Mouse (Mus musculus) adrenal gland, postnatal 10 days (tissue): Measurements from ENCODE around the gene Oas1d. TPM values are rescaled to one million over a fixed set of nuclear protein-coding genes. Genes with fewer than 3 reads are reported as not detected.
"Not testable (repeated sequence)": the region's sequence is repeated elsewhere in the genome, so short reads cannot be mapped to it uniquely, and the experiment has no call there.

ENCODE experiments used
- DNase-seq: peaks from one replicate; pipeline ENCODE4 v3.0.0; 2021; ENCODE audit warnings: mixed read lengths
- total RNA-seq, 2 experiments: library from RNA; stranded (reverse); gene quantifications; 2 replicates each; pipeline ENCODE4 v1.2.3; 2021

The Oas1d gene
- total RNA-seq, 2 experiments from 2014 or later, result 0.18 TPM; not detected in 1

DNA sequence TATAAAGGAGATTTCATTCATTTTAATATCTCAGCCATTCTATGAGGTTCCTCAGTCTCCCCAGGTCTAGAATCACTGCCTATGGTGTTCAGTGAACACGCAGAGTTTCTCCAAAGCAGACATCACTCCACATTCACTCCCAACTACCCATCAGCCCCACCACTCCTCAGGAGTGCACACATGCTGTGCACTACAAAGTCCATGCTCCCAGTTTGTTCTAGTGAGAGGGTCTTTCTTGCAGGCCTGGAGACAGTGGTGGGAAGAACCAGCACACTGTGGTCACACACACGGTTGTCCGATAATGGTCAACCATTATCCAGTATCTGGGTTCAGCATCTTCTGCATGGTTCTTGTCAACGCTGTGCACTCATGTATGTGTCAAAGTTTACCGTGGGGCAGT is 12.3 kb upstream of the Oas1d start:
- no peak for DNase-seq

DNA sequence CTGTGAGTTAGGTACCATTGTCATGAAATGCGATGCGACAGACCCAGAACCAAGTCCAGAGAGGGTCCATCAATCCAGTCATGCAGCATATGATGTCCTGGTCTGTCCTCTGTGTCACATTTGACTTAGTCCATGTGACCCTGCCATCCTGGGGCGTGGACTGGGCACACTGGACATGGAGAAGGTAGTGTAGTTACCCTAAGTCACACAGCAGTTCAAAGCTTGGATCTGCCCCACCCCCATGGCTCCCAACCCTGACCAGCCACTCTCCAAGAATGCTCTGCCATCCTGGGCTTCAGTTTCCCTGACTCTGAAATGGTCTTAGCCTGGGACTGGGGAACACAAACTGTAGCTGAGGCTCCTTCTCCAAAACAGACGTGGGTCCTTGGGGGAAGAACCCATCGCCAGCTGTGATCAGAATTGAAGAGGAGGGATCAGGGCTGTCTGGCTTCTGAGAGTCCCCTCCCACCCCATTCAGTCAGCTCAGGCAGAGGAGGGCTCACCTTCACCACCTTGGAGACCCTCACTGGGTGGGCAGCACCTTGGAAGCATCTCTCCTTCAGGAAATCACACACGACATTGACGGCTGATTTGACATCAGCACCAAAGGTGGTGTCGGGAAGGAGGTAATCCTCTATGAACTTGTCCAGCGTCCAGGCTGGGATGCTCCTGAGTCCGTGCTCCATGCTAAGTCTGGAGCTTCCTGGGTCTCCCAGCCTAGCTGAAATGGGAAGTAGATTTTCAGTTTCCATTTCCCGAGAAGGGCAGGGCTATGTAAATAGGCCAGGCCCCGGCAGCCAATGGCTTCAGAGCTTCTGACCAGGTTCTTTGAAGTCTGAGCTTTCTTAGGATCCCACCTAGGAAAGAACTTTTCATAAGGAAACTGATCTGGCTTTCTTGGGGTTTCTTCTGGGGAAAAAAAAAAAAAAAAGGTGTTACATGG is 7.3 kb upstream of the Oas1d start, which contains the start of gene Oas1a:
Gene Oas1a (minus strand): TSS at position 731 of the 943 bp plus-strand sequence.
- not testable (repeated sequence) for DNase-seq

DNA sequence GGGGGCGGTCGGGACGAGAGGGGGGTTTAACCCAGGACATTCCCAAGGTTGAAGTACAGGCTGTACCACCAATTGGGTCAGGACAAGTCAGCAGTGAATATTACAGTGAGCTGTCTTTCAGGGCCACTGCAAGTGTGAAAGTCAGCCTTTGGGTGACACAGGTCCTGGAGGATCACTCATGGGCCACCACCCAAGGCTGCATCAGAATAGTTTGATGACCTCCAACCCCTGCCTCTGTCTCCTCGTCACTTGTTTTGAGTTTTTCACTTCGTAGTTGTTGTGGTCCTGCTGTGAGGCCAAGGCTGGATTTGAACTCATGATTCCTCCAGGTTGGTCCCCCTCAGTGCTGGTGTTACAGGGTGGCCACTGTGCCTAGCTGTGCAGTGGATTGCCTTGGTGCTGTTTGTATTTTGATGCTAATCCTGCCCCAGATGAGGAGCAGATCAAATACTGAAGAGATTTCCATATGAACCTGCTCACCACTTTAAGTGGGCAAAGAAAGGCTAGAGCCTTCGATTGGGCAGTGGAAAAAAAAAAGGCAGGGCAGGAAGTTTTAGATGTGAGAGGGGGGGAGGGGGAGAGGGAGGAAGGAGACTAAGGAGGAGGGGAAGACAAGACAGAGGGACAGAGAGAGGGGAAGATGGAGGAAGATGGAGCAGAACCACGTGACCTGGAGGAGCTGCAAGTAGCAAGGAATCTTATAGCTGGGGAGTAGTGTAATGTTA is 6.0 kb upstream of the Oas1d start:
- DNase-seq, result no peak

DNA sequence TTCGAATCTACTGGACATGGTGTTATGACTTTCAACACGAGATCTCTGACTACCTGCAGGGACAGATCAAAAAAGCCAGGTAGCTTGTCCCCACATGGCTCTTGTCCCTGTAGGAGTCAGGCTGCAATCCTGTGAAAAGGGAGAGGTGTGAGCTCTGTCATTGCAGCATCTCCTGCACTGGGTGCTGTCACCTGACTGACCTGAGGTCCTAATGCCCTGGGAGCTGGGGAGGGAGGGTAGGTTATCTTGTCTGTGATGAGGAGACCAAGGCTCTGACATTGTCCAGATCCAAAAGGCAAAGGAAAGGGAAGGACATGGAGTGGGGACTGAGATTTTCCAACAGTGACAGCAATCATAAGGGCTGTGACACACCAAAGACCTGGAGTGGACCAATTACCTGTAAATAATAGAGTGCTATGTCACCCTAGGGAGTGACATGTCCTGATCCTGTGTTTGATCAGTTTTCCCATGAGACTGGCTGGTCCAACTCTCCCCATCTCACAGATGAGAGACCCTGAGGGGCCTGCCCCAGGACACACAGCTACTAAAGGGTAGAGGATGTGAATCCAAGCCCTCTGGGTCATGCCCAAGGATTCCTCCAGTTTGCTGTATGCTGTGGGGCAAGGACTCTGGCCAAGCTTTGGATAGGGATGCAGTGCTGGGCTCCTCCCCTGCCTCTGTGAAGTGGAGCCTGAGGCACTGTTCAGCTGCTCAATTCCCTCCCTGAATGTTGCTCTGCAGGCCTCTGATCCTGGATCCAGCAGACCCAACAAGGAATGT is 5.0 kb downstream of the Oas1d start:
- not testable (repeated sequence) for DNase-seq

DNA sequence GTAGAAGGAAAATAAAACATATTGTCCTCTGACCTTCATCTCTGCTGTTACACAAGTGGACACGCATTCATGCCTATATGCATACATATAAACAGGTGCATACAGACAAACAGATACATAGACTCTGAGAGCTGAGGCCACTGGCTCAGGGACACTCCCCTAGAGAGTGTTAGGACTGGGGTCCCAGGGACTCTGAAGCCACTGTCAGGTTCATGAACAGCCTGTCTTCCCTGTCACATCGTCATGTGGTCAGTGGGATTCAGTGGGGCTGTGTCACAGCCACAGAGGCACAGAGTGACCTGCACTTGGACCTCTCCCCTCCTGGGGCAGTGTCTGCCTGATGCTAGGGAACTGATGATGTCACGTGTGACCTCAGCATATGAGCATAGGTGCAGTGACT is 6.0 kb downstream of the Oas1d start:
- DNase-seq, result no peak

DNA sequence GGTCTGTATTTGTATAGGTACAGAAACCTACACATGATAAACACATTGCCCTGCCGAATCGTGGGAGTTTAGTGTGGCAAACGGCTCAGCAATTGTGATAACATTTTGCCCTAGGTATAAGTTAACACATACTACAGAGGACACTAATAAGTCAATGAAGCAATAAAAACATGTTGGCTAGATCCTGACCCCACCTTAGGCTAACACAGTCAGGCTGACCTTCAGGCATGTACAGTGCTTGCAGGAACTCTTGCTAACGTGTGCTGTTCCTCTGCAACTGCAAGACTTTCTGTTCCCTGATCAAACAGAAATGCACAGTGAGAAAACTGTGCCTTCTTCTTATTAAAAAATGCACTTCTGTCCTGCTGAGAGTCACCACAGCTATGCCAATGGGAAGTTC is 9.6 kb downstream of the Oas1d start:
- no peak for DNase-seq

DNA sequence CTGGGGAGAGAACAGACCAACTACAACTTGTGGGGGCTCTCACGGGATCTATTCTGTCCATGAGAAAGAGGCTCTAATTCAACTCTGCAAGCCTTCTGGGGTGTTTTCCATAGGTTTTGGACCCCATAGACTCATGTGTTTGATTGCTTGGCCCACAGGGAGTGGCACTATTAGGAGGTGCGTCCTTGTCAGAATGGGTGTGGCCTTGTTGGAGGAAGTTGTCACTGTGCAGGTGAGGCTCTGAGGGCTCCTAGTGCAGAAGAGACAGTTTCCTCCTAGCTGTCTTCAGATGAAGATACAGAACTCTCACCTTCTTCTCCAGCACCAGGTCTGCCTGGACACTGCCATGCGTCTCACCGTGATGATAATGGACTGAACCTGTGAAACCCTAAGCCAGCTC is 10.2 kb downstream of the Oas1d start:
- not testable (repeated sequence) for DNase-seq

DNA sequence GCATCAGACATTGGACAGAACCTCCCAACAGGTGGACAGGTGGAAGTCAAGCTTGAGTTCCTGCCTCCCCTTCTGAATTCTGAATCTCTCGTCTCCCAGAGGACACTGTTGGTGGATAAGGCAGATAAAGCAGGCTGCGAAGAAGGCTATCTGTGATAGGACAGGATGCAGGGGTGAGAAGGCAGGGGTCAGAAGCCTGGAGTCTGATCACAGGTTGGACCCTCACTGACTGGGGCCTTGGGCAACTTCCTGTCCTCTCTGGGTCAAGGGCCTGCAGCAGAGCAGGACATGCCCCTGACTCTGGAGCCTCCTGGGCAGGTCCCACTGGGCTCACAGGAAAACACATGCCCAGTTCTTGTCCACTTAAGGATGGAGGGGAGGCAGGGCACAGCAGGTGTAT is 12.0 kb downstream of the Oas1d start:
- not testable (repeated sequence) for DNase-seq

DNA sequence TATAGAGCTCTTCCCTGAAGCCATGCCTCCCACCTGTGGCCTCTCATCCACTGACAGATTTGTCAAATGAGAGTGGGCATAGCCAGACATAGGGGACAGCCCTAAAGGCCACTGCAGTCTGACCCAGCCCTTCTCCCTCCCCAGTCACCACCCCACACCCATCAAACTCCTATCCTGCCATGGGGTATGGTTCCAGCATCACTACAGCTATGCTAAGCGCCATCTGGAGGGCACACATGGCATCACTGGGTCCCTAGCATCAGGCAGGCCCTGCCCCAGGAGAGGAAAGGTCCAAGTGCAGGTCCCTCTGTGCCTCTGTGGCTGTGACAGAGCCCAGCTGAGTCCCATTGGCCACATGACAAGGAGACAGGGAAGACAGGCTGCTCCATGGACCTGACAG is 12.7 kb downstream of the Oas1d start:
- DNase-seq, result no peak

DNA sequence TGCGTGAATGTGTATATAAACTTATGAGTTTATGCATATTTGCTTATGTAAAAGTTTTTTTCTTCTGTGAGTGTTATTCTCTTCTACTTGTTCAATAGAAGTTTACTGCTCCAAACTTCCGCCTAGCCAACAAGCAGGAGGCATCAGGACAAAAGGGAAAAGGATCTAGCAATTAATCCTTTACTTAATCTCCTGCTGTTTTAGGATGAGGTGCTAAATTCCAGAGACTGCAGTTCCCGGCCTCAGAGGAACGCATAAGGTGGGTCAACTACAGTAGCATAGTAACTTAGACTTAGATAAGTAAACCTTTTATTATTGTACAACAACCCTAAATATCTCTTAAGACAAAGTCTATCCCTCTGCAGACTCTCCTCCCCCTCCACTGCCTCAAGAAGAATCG is 19.6 kb downstream of the Oas1d start:
- DNase-seq, result no peak

DNA sequence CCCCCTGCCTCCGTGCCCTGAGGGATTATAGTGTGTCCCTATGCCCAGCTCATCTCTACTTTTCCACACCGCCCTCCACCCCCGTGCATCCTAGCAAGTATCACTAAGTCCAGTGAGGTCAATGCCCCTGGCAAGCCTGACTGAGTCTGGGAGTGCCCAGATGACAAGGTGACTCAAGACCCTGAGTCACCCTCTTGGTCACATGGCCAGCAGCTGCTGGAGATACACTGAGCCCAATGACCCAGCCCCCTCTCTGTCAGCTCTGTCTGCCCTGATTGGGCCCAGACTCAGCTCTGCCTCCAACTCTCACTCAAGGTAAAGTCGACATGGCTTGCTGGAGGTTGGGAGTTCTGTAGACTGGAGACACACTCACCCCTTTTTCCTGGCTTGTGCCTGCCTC is 23.5 kb downstream of the Oas1d start:
- DNase-seq, result peak; percentile 40

DNA sequence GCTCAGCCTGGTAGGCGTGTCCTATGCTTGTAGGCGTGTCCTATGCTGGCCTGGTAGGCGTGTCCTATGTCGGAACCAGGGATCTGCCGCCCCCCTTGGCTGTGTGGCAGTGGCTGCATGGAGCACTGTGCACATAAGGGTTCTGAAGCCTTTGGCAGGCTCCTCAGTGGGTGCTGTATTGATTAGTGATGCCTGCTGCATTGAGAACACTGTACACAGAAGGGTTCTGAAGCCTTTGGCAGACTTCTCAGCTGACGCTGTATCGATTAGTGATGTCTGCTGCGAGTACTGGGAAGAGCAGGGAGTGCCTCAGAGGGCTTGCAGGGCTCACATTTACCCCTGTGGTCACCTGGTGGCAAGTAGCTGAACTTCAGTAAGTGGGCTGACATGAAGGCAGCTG is 24.2 kb downstream of the Oas1d start:
- no peak for DNase-seq

DNA sequence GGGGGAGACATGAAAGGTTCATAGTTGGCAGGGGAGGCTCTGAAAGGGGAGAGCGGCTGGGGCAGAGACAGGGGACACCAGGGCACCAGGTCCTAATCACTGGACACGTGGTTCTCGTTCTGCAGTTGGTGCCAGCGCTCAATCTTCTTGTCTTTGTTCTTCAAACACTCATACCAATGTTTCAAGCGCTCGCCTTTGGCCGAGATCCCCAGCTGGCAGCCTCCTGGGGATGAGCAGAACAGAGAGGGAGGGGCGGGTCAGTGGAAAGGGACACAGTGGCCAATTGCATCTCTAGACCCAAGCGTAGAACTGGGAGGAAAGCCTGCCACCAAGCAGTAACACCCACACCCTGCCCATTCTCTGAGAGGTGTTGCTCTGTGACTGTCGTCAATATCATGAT is 27.7 kb downstream of the Oas1d start:
- no peak for DNase-seq

DNA sequence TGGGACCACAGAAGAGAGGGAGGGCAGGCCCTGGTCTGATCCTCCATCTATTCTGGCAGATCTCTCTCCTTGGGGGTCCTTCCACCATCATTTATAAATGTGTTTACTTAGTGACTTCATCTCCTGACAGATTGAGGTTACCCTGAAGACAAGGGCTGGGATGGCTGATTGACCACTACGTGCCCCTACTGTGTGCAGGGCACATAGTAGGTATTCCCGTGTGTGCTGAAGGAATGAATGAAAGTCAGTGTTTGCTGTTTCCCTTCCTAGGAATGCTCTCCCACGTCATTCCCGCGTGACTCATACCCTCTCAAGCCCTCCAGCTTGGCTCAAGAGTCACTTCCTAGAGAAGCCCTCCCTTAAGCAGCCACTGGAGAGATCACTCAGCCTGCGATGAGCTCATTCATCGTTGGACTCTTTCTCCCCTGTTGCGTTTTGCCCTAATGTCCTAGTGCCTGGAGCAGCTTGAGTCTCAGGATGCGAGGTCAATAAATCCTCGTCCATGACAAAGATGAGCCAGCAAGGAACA is 38.0 kb downstream of the Oas1d start:
- DNase-seq, result no peak

DNA sequence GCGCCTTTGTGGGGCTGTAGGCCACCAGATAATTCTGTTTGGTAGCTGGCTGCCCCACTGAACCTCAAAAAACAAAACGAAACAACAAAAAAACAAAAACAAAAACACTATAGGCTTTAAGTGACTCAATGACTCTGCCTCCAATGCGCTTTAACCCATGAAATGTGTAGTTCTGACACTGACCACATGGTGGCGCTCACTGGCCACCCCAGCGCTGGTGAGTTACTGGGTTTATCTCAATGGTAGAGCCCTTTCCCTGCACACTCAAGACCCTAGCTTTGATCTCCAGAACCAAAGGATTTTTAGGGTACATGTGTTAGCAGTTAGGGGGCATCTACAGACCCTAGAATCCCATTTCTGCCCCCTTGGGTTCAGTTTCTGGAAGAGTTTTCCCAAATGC is 39.6 kb downstream of the Oas1d start:
- peak; percentile 56 for DNase-seq

DNA sequence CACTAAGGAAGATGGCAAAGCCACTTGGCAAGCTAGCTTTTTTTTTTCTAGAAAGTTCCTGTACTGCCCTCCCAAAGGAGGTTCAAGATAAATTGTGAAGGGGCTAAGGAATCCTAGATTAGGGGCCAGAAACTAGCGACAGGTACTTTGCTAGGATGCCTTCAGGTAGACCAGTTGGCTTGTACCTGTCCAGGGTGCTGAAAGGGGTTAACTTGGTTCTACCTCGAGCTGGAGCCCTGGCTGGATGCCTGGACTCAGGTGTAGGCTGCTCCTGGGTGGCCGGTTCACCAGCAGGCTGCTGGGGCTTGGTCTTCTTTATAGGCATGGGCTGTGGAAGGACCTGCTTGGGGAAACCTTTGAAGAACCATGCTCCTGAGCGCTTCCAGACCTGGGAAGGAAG is 46.7 kb downstream of the Oas1d start:
- no peak for DNase-seq

DNA sequence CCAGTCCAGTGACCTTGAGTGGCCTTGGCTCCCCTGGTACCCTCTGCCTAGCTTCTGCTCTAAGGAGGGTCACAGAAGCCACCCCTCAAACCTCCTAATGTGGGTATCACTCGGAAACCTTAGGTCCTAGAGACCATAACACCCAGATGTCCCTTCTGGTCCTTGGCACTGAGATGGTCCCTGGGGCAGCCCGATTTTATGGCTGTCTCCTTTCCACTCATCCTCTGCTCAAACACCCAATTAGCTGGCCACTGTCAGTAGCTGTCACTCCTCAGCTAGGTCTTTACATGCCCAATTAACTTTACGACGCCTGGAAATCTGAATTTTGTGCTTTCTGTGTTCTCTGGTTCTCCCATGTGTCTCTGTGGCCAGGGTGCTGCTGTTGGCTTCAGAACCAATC is 51.8 kb downstream of the Oas1d start:
- no peak for DNase-seq

DNA sequence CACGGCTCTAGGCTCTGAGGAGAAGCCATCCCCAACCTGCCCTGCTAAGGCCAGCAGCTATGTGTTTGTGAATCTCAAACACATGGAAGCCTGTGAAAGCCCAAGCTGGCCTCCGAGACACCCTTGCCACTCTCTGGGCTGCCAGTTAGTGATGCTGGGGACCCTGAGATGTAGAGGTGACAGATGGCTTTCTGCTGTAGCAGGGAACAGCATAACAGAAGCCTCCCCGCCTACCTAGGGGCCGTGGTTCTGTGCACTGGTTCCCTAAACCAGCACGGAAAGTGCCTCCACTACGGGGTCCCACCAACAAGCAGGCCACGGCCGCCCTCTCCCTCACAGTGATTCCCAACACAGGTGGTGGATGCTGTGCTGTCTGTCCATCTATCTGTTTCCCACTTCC is 52.6 kb downstream of the Oas1d start:
- no peak for DNase-seq

DNA sequence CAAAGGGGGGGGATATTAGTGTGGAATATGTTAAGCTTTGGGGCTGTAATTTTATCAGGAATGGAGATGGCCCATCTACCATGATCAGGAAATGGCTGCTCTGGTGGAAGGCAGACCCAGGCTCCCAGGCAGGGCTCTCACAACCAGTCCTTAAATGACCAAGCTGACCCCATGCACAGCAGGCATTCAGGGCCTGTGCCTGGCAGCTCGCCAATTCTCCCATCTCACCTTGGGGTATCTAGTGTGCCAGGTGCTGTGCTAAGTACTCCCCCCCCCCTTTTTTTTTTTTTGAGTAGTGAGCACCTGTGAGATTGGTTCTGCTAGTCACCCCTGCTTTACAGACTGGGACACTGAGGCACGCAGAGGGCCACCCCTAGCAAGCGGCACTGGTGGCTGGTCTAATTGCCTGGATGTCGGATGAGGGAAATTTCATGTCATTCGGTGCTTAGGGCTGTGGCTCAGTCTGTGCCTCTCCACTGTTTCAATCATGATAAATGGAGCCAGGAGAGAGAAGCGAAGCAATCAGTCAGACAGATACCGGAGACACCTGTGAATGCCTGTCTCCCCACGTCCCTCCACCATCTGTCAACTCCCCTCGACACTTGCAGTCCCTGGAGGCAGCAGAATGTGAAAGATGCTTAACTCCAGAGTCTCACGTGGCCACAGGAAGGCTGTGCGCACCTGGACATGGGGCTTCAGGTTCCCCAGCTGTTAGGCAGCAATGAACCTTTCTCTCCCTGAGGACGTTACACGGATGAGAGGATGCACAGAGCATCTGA is 53.2 kb downstream of the Oas1d start:
- DNase-seq, result no peak

DNA sequence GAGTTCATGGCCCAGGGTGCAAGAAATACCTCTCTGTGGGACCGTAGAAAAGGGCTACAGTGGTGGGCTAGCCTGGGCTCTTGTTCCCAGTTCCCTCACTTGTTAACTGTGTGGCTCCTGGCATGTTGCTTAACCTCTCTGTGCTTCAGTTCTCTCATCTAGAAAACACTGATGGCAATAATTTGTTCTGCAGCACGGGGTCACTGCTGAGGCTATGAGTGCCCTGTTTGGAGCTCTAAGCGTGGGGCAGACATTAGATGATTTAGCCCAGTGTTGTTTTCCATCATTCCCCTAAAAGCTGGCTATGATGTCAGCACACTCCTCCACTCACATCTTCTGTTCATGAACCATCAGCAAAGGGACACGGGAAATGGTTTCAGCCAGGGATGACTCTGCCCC is 53.8 kb downstream of the Oas1d start:
- DNase-seq, result no peak

DNA sequence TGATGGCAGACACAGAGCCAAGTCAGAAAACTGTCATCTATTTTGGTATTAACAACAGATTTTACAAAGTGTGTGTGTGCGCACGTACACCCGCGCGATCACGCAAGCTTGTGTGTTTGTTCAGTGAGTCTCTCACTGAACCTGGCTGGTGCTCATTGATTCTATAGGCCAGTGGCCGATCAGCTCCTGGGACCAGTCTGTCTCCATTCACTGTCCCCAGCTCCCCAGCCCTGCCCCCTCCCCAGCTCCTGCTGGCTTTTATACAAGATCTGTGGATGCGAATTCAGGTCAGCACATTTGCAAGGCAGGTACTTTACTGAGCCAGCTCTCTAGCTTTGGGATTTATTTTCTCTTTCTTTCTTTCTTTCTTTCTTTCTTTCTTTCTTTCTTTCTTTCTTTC is 54.5 kb downstream of the Oas1d start:
- DNase-seq, result no peak

DNA sequence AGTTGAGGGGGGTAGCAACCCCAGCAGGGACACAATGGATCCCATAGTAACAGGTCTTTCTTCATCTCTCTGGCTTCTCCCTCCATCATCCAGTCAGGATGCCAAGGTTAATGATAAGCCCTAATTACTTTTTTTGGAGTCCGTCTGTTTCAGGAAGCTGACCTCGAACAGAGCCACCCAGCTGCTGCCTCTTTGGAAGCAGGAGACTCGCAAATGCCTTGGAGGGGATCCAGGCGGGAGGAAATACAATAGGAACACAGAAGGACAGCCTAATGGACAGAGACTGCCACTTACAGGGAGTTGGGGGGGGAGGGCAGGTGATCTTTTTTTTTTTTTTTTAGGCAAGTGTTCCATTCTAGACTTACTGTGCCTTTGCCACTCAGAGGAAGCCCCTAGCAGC is 55.4 kb downstream of the Oas1d start:
- DNase-seq, result peak; percentile 53
